Mouse (Mus musculus) heart, adult 2 months (tissue): ENCODE results near the gene Ptgr1.

Source experiments
- CTCF ChIP-seq: fragments of 200-600 bp; IDR thresholded peaks from 2 replicates; pipeline ENCODE4 v1.8.1; 2022; ENCODE audit warnings: antibody characterized with exemption, mild to moderate bottlenecking, moderate library complexity
- POLR2A ChIP-seq: fragments of 200-500 bp; IDR thresholded peaks from 2 replicates; pipeline ENCODE4 v1.6.1; 2011; ENCODE audit warnings: mild to moderate bottlenecking, low read depth, low read length, control low read depth; ENCODE audit not compliant: insufficient read depth

- TF ChIP-seq CTCF (no peak), POLR2A (no peak)
Measured at GRCm38 (mm10) chr4:59011446-59011845, 24.5 kb upstream of the Ptgr1 start.
